Mouse (Mus musculus) forebrain, embryonic 14.5 days (tissue): ENCODE measurements at regions not wholly inside any gene's neighbourhood (a gene's known extent, or its start where the extent isn't known, plus 50 kb on each side); places are given as distances from the start of the nearest gene placed in this dataset.
A peak's percentile ranks its signal among the peaks of the same experiment; 100 is the strongest.

Source experiments
- ATAC-seq: fragments of 200-750 bp; cut with Nextera tagmentation; 2 replicates; pipeline ENCODE4 v1.8.0; 2017; ENCODE audit warnings: mild to moderate bottlenecking, moderate library complexity
- DNase-seq: peaks from one replicate; pipeline ENCODE4 v3.0.0-alpha.2; 2015; ENCODE audit warnings: low spot score
- H3K27ac ChIP-seq: fragments of 300-500 bp; sonication (generic); 2 replicates; pipeline ENCODE4 v1.5.1; 2014; ENCODE audit warnings: low read depth, mild to moderate bottlenecking, control low read depth, low read length, moderate library complexity
- H3K27me3 ChIP-seq: fragments of 300-500 bp; sonication (generic); replicated peaks from 2 replicates; pipeline ENCODE4 v1.6.1; 2014; ENCODE audit warnings: low read length, control low read depth, mixed read lengths; ENCODE audit not compliant: control insufficient read depth, insufficient read depth
- H3K36me3 ChIP-seq: fragments of 300-500 bp; sonication (generic); 2 replicates; pipeline ENCODE4 v1.6.1; 2014; ENCODE audit warnings: low read length, control low read depth; ENCODE audit not compliant: control insufficient read depth, insufficient read depth
- H3K4me1 ChIP-seq: fragments of 300-500 bp; sonication (generic); 2 replicates; pipeline ENCODE4 v1.6.1; 2014; ENCODE audit warnings: antibody characterized with exemption, low read length, control low read depth; ENCODE audit not compliant: control insufficient read depth, insufficient read depth
- H3K4me2 ChIP-seq: fragments of 300-500 bp; sonication (generic); 2 replicates; pipeline ENCODE4 v1.6.1; 2014; ENCODE audit warnings: mild to moderate bottlenecking, control low read depth, low read length
- H3K4me3 ChIP-seq: fragments of 300-500 bp; sonication (generic); 2 replicates; pipeline ENCODE4 v1.5.1; 2014; ENCODE audit warnings: low read depth, low read length, control low read depth
- H3K9ac ChIP-seq: fragments of 300-500 bp; sonication (generic); 2 replicates; pipeline ENCODE4 v1.6.1; 2014; ENCODE audit warnings: mild to moderate bottlenecking, low read length, control low read depth, moderate library complexity
- H3K9me3 ChIP-seq: fragments of 300-500 bp; sonication (generic); replicated peaks from 2 replicates; pipeline ENCODE4 v1.6.1; 2016; ENCODE audit warnings: low read length, control low read depth, mixed read lengths; ENCODE audit not compliant: control insufficient read depth
- WGBS: fragments of 180-500 bp; shearing (Covaris S2); extraction: QIAGEN DNeasy Blood & Tissue Kit; methylation state at CpG from one replicate; pipeline ENCODE4 v1.1.7; 2014; 5-methylcytosine and 5-hydroxymethylcytosine counted together

- Histone ChIP-seq H3K9me3 (no peaks in the 10 kb centered on the region), H3K27me3 (no peaks in the 10 kb centered on the region; the same call in 1 of the 2 replicates), H3K4me2 (no peak overlapping the region), H3K9ac (no peak overlapping the region), H3K4me1 (no peaks in the 10 kb centered on the region), H3K4me3 (no peak overlapping the region), H3K36me3 (no peaks in the 10 kb centered on the region), H3K27ac (no peak overlapping the region)
- DNase-seq = no peak
- 50% methylated on average over 13 of the region's 13 CpGs for WGBS
- no peak for ATAC-seq
Observed at GRCm38 (mm10) chr9:100387171-100387685, 99.4 kb downstream of the Il20rb start.

DNA sequence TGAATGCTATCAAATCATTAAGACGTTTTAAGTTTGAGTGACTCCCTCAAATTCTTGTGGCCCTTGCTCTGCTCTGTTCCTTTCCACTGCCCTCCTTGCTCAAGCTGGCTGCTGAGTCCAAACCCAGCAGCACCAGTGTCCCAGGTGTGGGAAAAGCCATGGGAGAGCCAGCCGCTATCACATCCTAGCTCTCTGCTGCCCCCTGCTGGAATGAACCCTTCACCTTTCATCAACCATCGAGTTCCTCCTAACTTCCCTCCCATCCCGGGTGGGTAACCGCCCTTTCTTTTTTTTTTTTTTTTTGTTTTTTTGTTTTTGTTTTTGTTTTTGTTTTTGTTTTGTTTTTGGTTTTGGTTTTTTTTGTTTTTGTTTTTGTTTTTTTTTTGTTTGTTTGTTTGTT, 104.1 kb downstream of the Il20rb start:
- Histone ChIP-seq H3K27ac (no peak overlapping the region), H3K27me3 (no peaks in the 10 kb centered on the region), H3K4me3 (no peak overlapping the region), H3K4me2 (no peak overlapping the region), H3K4me1 (no peaks in the 10 kb centered on the region), H3K9ac (no peak overlapping the region), H3K9me3 (no peaks in the 10 kb centered on the region), H3K36me3 (no peaks in the 10 kb centered on the region)
- 62% methylated on average over 5 of the region's 5 CpGs for WGBS
- ATAC-seq (no peak), DNase-seq (peak; percentile 73)

DNA sequence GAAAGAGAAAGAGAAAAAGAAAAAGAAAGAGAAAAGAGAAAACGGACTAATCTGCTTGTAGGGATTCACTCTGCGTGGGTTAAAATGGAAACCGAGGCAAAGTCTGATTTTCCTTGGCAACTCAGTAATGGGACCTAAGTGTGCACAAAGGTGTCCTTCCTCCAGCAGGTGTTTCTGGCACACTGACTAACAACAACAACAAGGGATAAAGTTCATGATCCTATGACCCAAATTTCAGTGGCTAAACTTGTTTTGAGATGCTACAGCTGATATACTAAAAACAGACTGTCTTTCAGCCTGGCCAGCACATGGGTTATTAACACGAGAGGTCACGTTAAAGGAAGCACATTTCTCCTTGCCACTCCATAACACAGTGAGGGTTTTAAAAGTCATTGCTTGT, 116.7 kb downstream of the Il20rb start:
- H3K27me3 ChIP-seq = no peaks in the 10 kb centered on the region
- ATAC-seq = no peak
- no peak overlapping the region for H3K4me3 ChIP-seq
- H3K36me3 ChIP-seq = no peaks in the 10 kb centered on the region
- WGBS = 96% methylated on average over 5 of the region's 5 CpGs
- no peaks in the 10 kb centered on the region for H3K9me3 ChIP-seq
- no peak overlapping the region for H3K27ac ChIP-seq
- no peak overlapping the region for H3K9ac ChIP-seq
- no peak for DNase-seq
- H3K4me2 ChIP-seq = no peak overlapping the region
- no peaks in the 10 kb centered on the region for H3K4me1 ChIP-seq

DNA sequence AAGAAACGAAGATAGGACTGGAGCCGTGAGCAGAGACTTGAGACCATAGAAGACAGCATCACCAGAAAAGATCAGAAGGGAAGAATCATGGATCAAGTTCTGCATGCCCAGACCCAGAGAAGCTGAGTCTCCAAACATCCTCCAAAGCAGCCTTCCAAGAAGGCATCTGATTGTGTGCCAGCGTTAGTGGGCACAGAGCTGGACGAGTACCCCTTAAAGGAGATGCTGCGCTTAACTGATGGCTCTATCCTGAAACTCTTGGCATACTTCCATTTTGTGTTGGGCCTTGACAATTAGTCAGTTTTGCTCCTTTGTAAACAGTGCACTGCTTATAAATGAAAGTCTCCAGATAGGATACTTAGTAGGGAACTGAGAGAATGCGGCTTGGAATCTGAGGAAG, 119.8 kb downstream of the Il20rb start:
- H3K9me3 ChIP-seq = no peaks in the 10 kb centered on the region
- H3K27me3 ChIP-seq = no peaks in the 10 kb centered on the region
- H3K36me3 ChIP-seq = no peaks in the 10 kb centered on the region
- 61% methylated on average over 6 of the region's 6 CpGs for WGBS
- no peak overlapping the region for H3K9ac ChIP-seq
- peak; percentile 22 for DNase-seq
- H3K4me1 ChIP-seq = no peaks in the 10 kb centered on the region
- H3K27ac ChIP-seq = no peak overlapping the region
- H3K4me2 ChIP-seq = no peak overlapping the region
- H3K4me3 ChIP-seq = no peak overlapping the region
- no peak for ATAC-seq

- Histone ChIP-seq H3K4me3 (no peak overlapping the region), H3K27ac (no peak overlapping the region), H3K27me3 (no peaks in the 10 kb centered on the region; the same call in 1 of the 2 replicates), H3K36me3 (no peaks in the 10 kb centered on the region), H3K4me1 (no peaks in the 10 kb centered on the region), H3K9ac (no peak overlapping the region), H3K4me2 (no peak overlapping the region), H3K9me3 (no peaks in the 10 kb centered on the region)
- DNase-seq = peak; percentile 49
- no peak for ATAC-seq
- WGBS = 59% methylated on average over 9 of the region's 9 CpGs
Observed at GRCm38 (mm10) chr9:100359934-100360716, 126.5 kb downstream of the Il20rb start.

DNA sequence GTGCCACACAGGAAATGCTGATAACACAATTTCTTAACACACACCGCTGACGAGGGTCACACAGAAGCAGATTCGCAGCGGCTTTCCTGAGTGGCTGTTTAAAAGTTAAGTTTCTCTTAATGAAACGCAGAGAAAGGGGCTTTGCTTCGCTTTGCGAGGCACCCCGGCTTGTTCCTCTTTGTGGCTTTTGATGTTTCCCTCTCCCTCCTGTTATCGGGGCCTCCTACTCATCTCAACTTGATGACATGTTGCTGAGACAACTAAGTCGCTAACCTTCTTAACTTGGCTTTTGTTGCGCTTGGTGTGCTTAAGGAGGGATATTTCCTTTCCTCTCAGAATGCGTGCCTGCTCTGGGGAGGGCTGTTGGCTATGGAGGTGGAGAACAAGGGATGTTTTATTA, 129.0 kb downstream of the Il20rb start:
- Histone ChIP-seq H3K4me3 (no peak overlapping the region), H3K36me3 (no peaks in the 10 kb centered on the region), H3K4me1 (no peaks in the 10 kb centered on the region), H3K27me3 (no peaks in the 10 kb centered on the region; the same call in 1 of the 2 replicates), H3K9ac (no peak overlapping the region), H3K4me2 (no peak overlapping the region), H3K27ac (no peak overlapping the region), H3K9me3 (no peaks in the 10 kb centered on the region)
- ATAC-seq (no peak), DNase-seq (no peak)
- 13% methylated on average over 12 of the region's 12 CpGs for WGBS

DNA sequence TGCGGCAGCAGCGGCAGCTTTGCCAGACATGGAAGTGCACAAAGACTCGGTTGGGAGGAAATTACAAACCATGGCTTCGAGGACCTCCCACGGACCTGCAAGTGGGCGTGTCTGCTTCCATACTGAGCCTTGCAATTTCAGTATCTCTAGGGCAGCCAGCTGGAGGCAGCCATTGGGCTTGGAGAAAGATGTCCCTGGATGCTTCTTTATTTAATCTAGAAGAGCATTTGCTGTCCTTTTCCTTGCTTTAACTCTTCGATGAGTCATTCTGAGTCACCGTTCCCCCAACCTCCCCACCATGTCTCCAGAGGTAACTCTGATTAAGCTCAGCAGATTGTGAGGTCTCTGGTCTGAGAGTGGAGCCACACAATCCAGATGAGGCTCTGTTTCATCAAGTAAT, 145.8 kb downstream of the Il20rb start:
- ATAC-seq = no peak
- H3K27ac ChIP-seq = no peak overlapping the region
- no peak overlapping the region for H3K4me3 ChIP-seq
- WGBS = 74% methylated on average over 8 of the region's 8 CpGs
- H3K36me3 ChIP-seq = no peaks in the 10 kb centered on the region
- H3K4me1 ChIP-seq = no peaks in the 10 kb centered on the region
- no peaks in the 10 kb centered on the region for H3K27me3 ChIP-seq
- no peaks in the 10 kb centered on the region for H3K9me3 ChIP-seq
- no peak overlapping the region for H3K4me2 ChIP-seq
- DNase-seq = no peak
- H3K9ac ChIP-seq = no peak overlapping the region

GRCm38 (mm10) chr9:100307765-100308164, 178.8 kb downstream of the Il20rb start:
- H3K4me2 ChIP-seq = no peak overlapping the region
- no peak overlapping the region for H3K4me3 ChIP-seq
- 88% methylated on average over 5 of the region's 5 CpGs for WGBS
- no peak for DNase-seq
- H3K27me3 ChIP-seq = no peaks in the 10 kb centered on the region
- H3K4me1 ChIP-seq = no peaks in the 10 kb centered on the region
- H3K9ac ChIP-seq = no peak overlapping the region
- no peaks in the 10 kb centered on the region for H3K9me3 ChIP-seq
- H3K27ac ChIP-seq = no peak overlapping the region
- no peak for ATAC-seq
- H3K36me3 ChIP-seq = no peaks in the 10 kb centered on the region

DNA sequence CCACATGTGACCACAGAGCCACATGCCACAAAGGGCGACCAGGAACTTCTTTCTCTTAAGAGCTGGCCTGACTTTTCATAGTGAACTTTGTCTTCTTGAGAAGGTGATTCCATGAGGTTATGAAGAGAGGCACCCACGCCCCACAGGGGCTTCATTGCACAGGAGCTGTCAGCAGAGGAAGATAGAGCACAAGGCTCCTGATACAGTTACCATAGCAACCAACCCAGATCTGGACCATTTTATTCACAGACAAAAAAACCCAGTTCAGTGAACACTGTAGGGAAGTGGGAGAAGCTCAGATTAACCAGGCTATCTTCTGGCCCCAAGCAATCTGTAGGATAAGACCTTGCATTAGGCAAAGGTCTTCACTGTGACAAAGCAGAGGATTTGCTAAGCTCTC, 179.2 kb downstream of the Il20rb start:
- H3K27ac ChIP-seq = no peak overlapping the region
- 78% methylated on average over 2 of the region's 2 CpGs for WGBS
- DNase-seq (peak; percentile 26), ATAC-seq (no peak)
- H3K36me3 ChIP-seq = no peaks in the 10 kb centered on the region
- H3K27me3 ChIP-seq = no peaks in the 10 kb centered on the region
- no peak overlapping the region for H3K4me3 ChIP-seq
- H3K4me1 ChIP-seq = no peaks in the 10 kb centered on the region
- no peaks in the 10 kb centered on the region for H3K9me3 ChIP-seq
- no peak overlapping the region for H3K9ac ChIP-seq
- no peak overlapping the region for H3K4me2 ChIP-seq
